Mouse (Mus musculus): ENCODE data around the gene Pknox2. TPM values are rescaled to one million over a fixed set of nuclear protein-coding genes. Genes with fewer than 3 reads are reported as not detected.

Gene Pknox2
- total RNA-seq (2017) = not detected in 3 replicates

DNA sequence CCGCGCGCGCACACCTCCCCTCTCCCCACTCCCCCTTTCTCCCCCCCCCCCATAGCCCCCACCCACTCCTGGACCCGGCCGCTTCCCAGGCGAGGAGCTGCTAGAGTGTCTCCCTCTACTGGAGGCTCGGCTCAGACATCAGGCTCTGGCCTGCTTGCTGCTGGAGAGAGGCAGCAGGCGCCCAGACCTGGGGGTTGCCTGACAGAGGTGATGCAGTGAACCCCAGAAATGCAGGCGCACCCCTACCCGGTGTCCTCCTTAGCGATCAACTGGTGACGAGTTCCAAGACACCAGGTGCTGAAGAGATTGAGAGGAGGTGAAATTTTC is at the start of gene Pknox2:
Pknox2 (minus strand) TSS at position 49 of the 327 bp plus-strand sequence.
- ATAC-seq (replicated peaks; ENCODE audit: insufficient number of reproducible peaks, low FRiP score, low TSS enrichment, poor library complexity, severe bottlenecking) = no peak

- ATAC-seq (replicated peaks; ENCODE audit: insufficient number of reproducible peaks, low FRiP score, low TSS enrichment, poor library complexity, severe bottlenecking) = no peak
Observed at GRCm38 (mm10) chr9:37188024-37188423, 40.8 kb upstream of the Pknox2 start.

- ATAC-seq (replicated peaks; ENCODE audit: insufficient number of reproducible peaks, low FRiP score, low TSS enrichment, poor library complexity, severe bottlenecking) = no peak
Observed at GRCm38 (mm10) chr9:37187407-37187806, 40.2 kb upstream of the Pknox2 start.

- no peak for ATAC-seq (replicated peaks; ENCODE audit: insufficient number of reproducible peaks, low FRiP score, low TSS enrichment, poor library complexity, severe bottlenecking)
Observed at GRCm38 (mm10) chr9:37183176-37183575, 36.0 kb upstream of the Pknox2 start.

DNA sequence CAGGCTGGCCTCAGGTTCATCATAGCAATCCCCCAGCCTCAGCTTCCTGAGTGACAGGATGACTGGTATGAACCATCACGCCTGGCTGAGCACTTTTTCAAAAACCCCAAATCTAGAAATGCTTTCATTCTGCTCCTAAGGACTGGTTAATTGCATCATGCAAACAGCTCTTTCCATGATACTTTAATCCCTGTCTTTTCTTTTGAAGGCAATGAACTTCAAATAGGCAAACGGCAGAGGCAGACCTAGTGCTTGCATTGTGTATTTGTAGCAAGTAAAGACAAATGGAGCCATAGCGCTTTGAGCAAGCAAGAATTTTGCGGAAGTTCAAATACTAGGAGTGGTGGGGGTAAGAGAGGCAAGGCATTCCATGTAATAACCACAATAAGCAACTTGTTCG is 34.4 kb upstream of the Pknox2 start:
- no peak for ATAC-seq (replicated peaks; ENCODE audit: insufficient number of reproducible peaks, low FRiP score, low TSS enrichment, poor library complexity, severe bottlenecking)

GRCm38 (mm10) chr9:37179596-37179995 is 32.4 kb upstream of the Pknox2 start:
- ATAC-seq (replicated peaks; ENCODE audit: insufficient number of reproducible peaks, low FRiP score, low TSS enrichment, poor library complexity, severe bottlenecking) = no peak

- ATAC-seq (replicated peaks; ENCODE audit: insufficient number of reproducible peaks, low FRiP score, low TSS enrichment, poor library complexity, severe bottlenecking) = no peak
Observed at GRCm38 (mm10) chr9:37178911-37179310, 31.7 kb upstream of the Pknox2 start.

- no peak for ATAC-seq (replicated peaks; ENCODE audit: insufficient number of reproducible peaks, low FRiP score, low TSS enrichment, poor library complexity, severe bottlenecking)
Observed at GRCm38 (mm10) chr9:37177551-37177950, 30.3 kb upstream of the Pknox2 start.

DNA sequence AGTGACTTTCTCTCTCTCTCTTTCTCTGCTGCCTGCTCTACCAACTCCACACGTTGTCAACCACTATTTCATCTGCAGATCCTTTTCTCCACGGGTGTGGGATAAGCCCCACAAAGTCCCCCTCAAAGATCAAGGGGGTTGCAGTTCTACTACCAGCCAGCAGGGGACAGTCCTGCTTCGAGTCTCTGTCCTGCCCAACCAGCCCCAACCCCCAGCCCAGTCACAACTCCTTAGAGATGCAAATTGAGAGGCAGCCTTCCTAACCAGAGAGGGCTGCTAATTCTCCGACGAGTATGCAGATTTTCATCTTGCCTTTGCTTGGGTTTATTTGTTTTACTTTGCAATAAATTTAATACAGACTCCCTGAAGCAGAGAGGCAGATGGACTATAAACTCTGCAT is 29.9 kb upstream of the Pknox2 start:
- peak; percentile 53; the same call in 1 of the 2 replicates for ATAC-seq (replicated peaks; ENCODE audit: insufficient number of reproducible peaks, low FRiP score, low TSS enrichment, poor library complexity, severe bottlenecking)

DNA sequence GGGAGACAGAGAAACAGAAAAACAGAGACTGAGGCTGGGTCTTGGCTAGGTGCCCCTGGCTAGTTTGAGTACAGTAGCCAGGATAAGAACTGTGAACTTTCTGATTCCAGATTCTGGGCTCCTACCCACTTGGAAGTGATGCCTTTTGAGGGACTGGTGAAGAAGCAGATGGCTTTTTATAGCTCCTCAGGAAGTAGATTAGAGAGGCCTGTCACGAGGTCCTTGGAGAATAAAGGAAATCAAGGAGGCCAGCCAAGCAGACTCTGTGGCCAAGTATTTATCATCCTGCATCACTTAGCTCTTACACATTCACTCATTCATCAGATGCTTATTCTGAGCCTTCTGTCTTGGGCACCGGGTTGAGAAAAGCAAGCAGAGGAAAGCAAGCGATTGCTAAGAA is 28.8 kb upstream of the Pknox2 start:
- ATAC-seq (replicated peaks; ENCODE audit: insufficient number of reproducible peaks, low FRiP score, low TSS enrichment, poor library complexity, severe bottlenecking) = no peak

DNA sequence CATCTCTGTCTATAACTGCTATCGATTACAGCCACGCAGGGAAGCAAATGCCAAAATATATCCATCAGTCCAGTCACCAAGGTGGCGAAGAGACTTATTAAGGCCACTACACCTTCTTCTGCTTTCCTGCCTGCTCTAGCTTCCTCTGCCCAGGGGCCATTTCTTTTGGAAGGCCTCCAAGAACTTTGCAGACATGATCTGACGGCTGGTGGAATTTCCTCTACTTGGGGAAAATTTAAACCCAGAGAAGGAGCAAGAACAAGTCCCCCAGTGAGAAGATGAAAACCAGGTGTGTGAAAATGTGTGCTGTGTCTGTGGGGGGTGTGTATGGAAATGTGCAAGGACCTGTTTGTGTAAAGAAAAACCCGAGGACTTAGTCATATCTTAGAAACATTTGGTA is 26.2 kb upstream of the Pknox2 start:
- no peak for ATAC-seq (replicated peaks; ENCODE audit: insufficient number of reproducible peaks, low FRiP score, low TSS enrichment, poor library complexity, severe bottlenecking)

GRCm38 (mm10) chr9:37166899-37167298 is 19.7 kb upstream of the Pknox2 start:
- no peak for ATAC-seq (replicated peaks; ENCODE audit: insufficient number of reproducible peaks, low FRiP score, low TSS enrichment, poor library complexity, severe bottlenecking)

- ATAC-seq (replicated peaks; ENCODE audit: insufficient number of reproducible peaks, low FRiP score, low TSS enrichment, poor library complexity, severe bottlenecking) = no peak
Observed at GRCm38 (mm10) chr9:37160686-37161085, 13.5 kb upstream of the Pknox2 start.

- ATAC-seq (replicated peaks; ENCODE audit: insufficient number of reproducible peaks, low FRiP score, low TSS enrichment, poor library complexity, severe bottlenecking) = no peak
Observed at GRCm38 (mm10) chr9:37147886-37148285, 679 bp upstream of the Pknox2 start.

- no peak for ATAC-seq (replicated peaks; ENCODE audit: insufficient number of reproducible peaks, low FRiP score, low TSS enrichment, poor library complexity, severe bottlenecking)
Observed at GRCm38 (mm10) chr9:37146603-37147358, 426 bp downstream of the Pknox2 start.

- no peak for ATAC-seq (replicated peaks; ENCODE audit: insufficient number of reproducible peaks, low FRiP score, low TSS enrichment, poor library complexity, severe bottlenecking)
Observed at GRCm38 (mm10) chr9:37146353-37146602, 929 bp downstream of the Pknox2 start.

- ATAC-seq (replicated peaks; ENCODE audit: insufficient number of reproducible peaks, low FRiP score, low TSS enrichment, poor library complexity, severe bottlenecking) = no peak
Observed at GRCm38 (mm10) chr9:37145616-37146352, 1.4 kb downstream of the Pknox2 start.

- no peak for ATAC-seq (replicated peaks; ENCODE audit: insufficient number of reproducible peaks, low FRiP score, low TSS enrichment, poor library complexity, severe bottlenecking)
Observed at GRCm38 (mm10) chr9:37145151-37145615, 2.0 kb downstream of the Pknox2 start.

DNA sequence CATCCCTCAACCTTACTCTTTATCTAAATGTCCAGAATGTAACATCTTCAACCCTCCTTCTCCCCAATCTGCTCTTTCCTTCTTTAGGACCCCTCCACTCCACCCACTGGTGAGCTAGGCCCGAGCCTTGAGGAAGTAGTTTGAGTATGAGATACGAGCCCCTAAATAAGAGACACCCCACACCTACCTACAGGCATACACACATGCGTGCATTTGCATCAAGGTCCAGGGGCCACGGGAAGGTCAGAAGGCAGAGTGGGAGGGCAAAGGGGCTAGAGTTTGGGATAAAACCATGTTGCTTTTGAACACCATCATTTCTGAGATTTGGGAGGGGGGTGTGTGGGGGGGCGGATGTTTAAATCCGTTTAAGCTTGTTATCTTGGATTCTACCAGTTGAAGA is 2.5 kb downstream of the Pknox2 start:
- ATAC-seq (replicated peaks; ENCODE audit: insufficient number of reproducible peaks, low FRiP score, low TSS enrichment, poor library complexity, severe bottlenecking) = no peak

DNA sequence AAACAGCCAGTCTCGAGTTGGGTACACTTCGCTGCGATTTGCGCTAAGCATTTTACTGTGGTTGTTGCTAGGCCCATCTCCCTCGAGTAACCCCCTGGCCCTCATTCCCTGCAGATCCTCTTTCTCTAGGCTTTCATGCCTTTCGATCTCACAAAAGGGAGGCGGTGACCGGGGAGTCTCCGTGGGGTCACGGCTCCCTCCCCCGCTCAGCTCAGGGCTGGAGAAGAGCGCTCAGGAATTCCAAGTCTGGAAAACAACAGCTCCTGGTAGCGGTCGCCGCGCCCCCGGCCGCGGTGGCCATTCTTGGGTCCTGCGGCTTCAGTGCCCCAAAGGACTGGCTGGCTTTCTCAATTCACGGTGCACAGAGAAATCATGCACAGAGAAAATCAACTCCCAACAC is 3.0 kb downstream of the Pknox2 start:
- no peak for ATAC-seq (replicated peaks; ENCODE audit: insufficient number of reproducible peaks, low FRiP score, low TSS enrichment, poor library complexity, severe bottlenecking)

All from monocyte, adult 5-6 weeks (primary cell).